Comparison of ENCODE assay signal across 8 mouse cellular contexts in the genomic region with DNA sequence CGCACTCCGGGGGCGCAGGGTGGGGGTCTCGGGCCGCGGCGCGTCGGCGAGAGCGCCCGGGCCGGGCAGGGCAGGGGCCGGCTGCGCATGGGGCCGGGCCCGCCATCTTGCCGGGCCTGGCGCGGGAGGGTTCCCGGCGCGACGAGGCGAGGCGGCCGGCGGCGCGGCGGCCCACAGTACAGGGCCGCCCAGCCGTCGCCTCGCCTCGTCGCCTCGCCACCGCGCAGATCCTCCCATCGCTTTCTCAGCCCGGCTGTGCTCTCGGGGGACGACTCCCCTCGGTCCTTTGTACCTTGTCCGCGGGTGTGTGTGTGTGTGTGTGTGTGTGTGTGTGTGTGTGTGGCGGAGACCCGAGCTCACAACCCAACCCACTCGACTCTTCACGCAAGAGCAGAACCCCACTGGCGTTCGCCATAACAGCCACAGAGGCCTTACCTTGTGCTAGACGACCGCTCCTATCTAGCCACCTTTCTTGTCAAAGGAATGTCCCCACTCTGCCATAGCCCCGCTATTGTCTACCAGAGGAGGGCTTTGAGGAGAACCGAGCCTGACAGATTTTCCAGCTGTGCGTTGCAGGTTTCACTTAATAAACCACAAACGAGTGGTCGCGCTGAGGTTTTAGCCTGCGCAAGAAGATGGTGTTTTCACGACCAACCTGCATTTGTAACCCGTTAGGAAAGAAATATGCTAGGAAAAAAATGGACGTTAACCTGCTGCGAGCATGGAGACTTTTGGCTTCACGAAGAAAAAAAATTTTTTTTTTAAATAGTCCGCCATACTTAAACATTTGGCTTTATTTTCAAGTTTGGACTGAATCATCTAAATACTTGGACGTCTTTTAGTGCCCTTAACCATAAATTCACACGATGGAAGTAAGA. TPM values are rescaled to one million over a fixed set of nuclear protein-coding genes. Genes with fewer than 3 reads are reported as not detected.
DNase-seq lines count a peak whose midpoint lies in the region; ATAC-seq and TF ChIP-seq lines count a peak whose summit lies in the region.

No protein-coding gene starts in this region.

- peak; percentile 91 for ATAC-seq in embryonic facial prominence, embryonic 11.5 days (replicated peaks; ENCODE audit: insufficient number of reproducible peaks, low FRiP score, low TSS enrichment, low read depth)
- peak; percentile 90 for ATAC-seq in limb, embryonic 11.5 days (ENCODE audit: insufficient number of reproducible peaks, low FRiP score, low TSS enrichment, low read depth)
- peak; percentile 91 for ATAC-seq in midbrain, embryonic 13.5 days

- H3K9me3 ChIP-seq in embryonic facial prominence, embryonic 11.5 days (replicated peaks; ENCODE audit: control insufficient read depth, low read length): no peaks in the 10 kb centered on the region
- H3K9me3 ChIP-seq in limb, embryonic 11.5 days (ENCODE audit: control insufficient read depth, low read length): no peaks in the 10 kb centered on the region
- no peaks in the 10 kb centered on the region for H3K9me3 ChIP-seq in midbrain, embryonic 13.5 days

- no peak for TF ChIP-seq POLR2A in heart, adult 2 months (IDR thresholded peaks at IDR 0.05; ENCODE audit: insufficient read depth, low read depth, low read length)
- TF ChIP-seq POLR2A in kidney, adult 2 months (IDR thresholded peaks at IDR 0.05; ENCODE audit: low read depth, low read length): no peak

- intact Hi-C loops in heart, adult 2 months (cut with DNase I): loop anchor here (5.0 to 10.0 kb wide), 2 partner anchors 257 to 791 kb away; a partner anchor contains a TSS

- TF ChIP-seq EP300 in heart, adult 2 months (IDR thresholded peaks at IDR 0.05; ENCODE audit: insufficient read depth, low read depth, low read length): no peak

- H3K4me2 ChIP-seq in embryonic facial prominence, embryonic 11.5 days (ENCODE audit: low read depth, low read length): peak overlapping the region; percentile 62
- peak overlapping the region; percentile 77 for H3K4me2 ChIP-seq in limb, embryonic 11.5 days (ENCODE audit: low read depth, severe bottlenecking)
- H3K4me2 ChIP-seq in midbrain, embryonic 13.5 days (replicated peaks): peak overlapping the region; percentile 86

- no peaks in the 10 kb centered on the region for H3K4me1 ChIP-seq in embryonic facial prominence, embryonic 11.5 days (ENCODE audit: control insufficient read depth, insufficient read depth, low read length)
- peaks cover 2% of the 10 kb centered on the region for H3K4me1 ChIP-seq in heart, adult 2 months (ENCODE audit: control insufficient read depth, insufficient read depth, low read length)
- H3K4me1 ChIP-seq in kidney, adult 2 months (ENCODE audit: control insufficient read depth, insufficient read depth, low read length): peaks cover 7% of the 10 kb centered on the region; the same call in 1 of the 2 replicates
- H3K4me1 ChIP-seq in limb, embryonic 11.5 days (ENCODE audit: control insufficient read depth, insufficient read depth, low read length): no peaks in the 10 kb centered on the region
- H3K4me1 ChIP-seq in midbrain, embryonic 13.5 days (replicated peaks): peaks cover 21% of the 10 kb centered on the region

- no peak for TF ChIP-seq CTCF in heart, adult 2 months (IDR thresholded peaks at IDR 0.05)
- TF ChIP-seq CTCF in kidney, adult 2 months (conservative IDR thresholded peaks at IDR 0.05; ENCODE audit: insufficient read depth, insufficient read length, low read depth, low read length): no peak

- no peaks in the 10 kb centered on the region for H3K27me3 ChIP-seq in embryonic facial prominence, embryonic 11.5 days (ENCODE audit: control insufficient read depth, insufficient read depth, low read length)
- no peaks in the 10 kb centered on the region for H3K27me3 ChIP-seq in heart, adult 2 months (ENCODE audit: control insufficient read depth, insufficient read depth, low read length)
- no peaks in the 10 kb centered on the region for H3K27me3 ChIP-seq in kidney, adult 2 months (replicated peaks; ENCODE audit: control insufficient read depth, insufficient read depth, low read length)
- H3K27me3 ChIP-seq in limb, embryonic 11.5 days (ENCODE audit: control insufficient read depth, insufficient read depth, low read length): no peaks in the 10 kb centered on the region
- no peaks in the 10 kb centered on the region for H3K27me3 ChIP-seq in midbrain, embryonic 13.5 days

- peak overlapping the region; percentile 68 for H3K4me3 ChIP-seq in embryonic facial prominence, embryonic 11.5 days (ENCODE audit: low read depth, low read length)
- H3K4me3 ChIP-seq in heart, adult 2 months: peak overlapping the region; percentile 51
- peak overlapping the region; percentile 80 for H3K4me3 ChIP-seq in kidney, adult 2 months (ENCODE audit: insufficient read depth, low read depth, low read length)
- peak overlapping the region; percentile 67 for H3K4me3 ChIP-seq in limb, embryonic 11.5 days (ENCODE audit: low read depth, low read length)
- H3K4me3 ChIP-seq in midbrain, embryonic 13.5 days (replicated peaks): peak overlapping the region; percentile 67

- peak overlapping the region; percentile 98 for H3K27ac ChIP-seq in embryonic facial prominence, embryonic 11.5 days (replicated peaks; ENCODE audit: low read depth, low read length)
- peak overlapping the region; percentile 83 for H3K27ac ChIP-seq in heart, adult 2 months
- peak overlapping the region; percentile 80 for H3K27ac ChIP-seq in kidney, adult 2 months (ENCODE audit: insufficient read depth, low read depth, low read length)
- H3K27ac ChIP-seq in limb, embryonic 11.5 days (replicated peaks; ENCODE audit: low read depth, low read length): peak overlapping the region; percentile 99
- peak overlapping the region; percentile 99 for H3K27ac ChIP-seq in midbrain, embryonic 13.5 days

- peak overlapping the region; percentile 97 for H3K9ac ChIP-seq in embryonic facial prominence, embryonic 11.5 days (replicated peaks; ENCODE audit: low read length)
- peak overlapping the region; percentile 81 for H3K9ac ChIP-seq in heart, adult 2 months (ENCODE audit: low read depth, low read length)
- H3K9ac ChIP-seq in limb, embryonic 11.5 days (ENCODE audit: low read length): peak overlapping the region; percentile 98
- H3K9ac ChIP-seq in midbrain, embryonic 13.5 days (replicated peaks): peak overlapping the region; percentile 90

- no peaks in the 10 kb centered on the region; the same call in 1 of the 2 replicates for H3K36me3 ChIP-seq in embryonic facial prominence, embryonic 11.5 days (replicated peaks; ENCODE audit: control insufficient read depth, insufficient read depth, low read depth, low read length)
- peaks cover 7% of the 10 kb centered on the region for H3K36me3 ChIP-seq in heart, adult 2 months (ENCODE audit: control insufficient read depth, insufficient read depth, low read length)
- H3K36me3 ChIP-seq in kidney, adult 2 months (ENCODE audit: control insufficient read depth, insufficient read depth, low read length): no peaks in the 10 kb centered on the region
- no peaks in the 10 kb centered on the region for H3K36me3 ChIP-seq in limb, embryonic 11.5 days (ENCODE audit: control insufficient read depth, insufficient read depth, low read length)
- H3K36me3 ChIP-seq in midbrain, embryonic 13.5 days: no peaks in the 10 kb centered on the region

- DNase-seq in 416B (ENCODE audit: low read depth): peak; percentile 74
- DNase-seq in adrenal gland, postnatal 25 days: peak; percentile 47
- peak; percentile 64 for DNase-seq in embryonic facial prominence, embryonic 11.5 days (ENCODE audit: low spot score)
- peak; percentile 71 to 73 for DNase-seq in heart, adult 2 months
- peak; percentile 67 for DNase-seq in kidney, adult 2 months
- DNase-seq in limb, embryonic 11.5 days (ENCODE audit: low spot score): peak; percentile 76
- peak; percentile 43 to 63 for DNase-seq in spleen, adult 18-20 months

- peaks cover 2% of the 10 kb centered on the region; the same call in 1 of the 2 replicates for H3K79me2 ChIP-seq in heart, adult 2 months (replicated peaks; ENCODE audit: control insufficient read depth, insufficient read depth, low read length)

- WGBS in embryonic facial prominence, embryonic 11.5 days: 2% methylated on average over 26 of the region's 70 CpGs
- 3% methylated on average over 70 of the region's 70 CpGs for WGBS in heart, adult 2 months
- WGBS in kidney, adult 2 months: 2% methylated on average over 65 of the region's 70 CpGs
- WGBS in limb, embryonic 11.5 days: 3% methylated on average over 51 of the region's 70 CpGs
- WGBS in midbrain, embryonic 13.5 days: 2% methylated on average over 62 of the region's 70 CpGs

RNA-seq across cellular contexts. Expression of a gene that starts 0.7 kb away (rescaled TPM):
- 41.3 and 48.9 TPM in 2 replicates for total RNA-seq in adrenal gland, postnatal 25 days (2021)
- 53.6 and 54.5 TPM in 2 replicates for polyA plus RNA-seq in embryonic facial prominence, embryonic 11.5 days (2014; fragmentation: Nextera tagmentation; extraction: Ambion mirVana)
- total RNA-seq in heart, adult 2 months (2021): 10 to 100 TPM; 16.6 to 22.5 TPM
- 5.5 and 10.0 TPM in 2 replicates for polyA plus RNA-seq in heart, adult 2 months (2012; rRNA removed)
- polyA plus RNA-seq in kidney, adult 2 months (2012; rRNA removed): 7.6 and 8.2 TPM in 2 replicates
- polyA plus RNA-seq in limb, embryonic 11.5 days (2014; fragmentation: Nextera tagmentation; extraction: Ambion mirVana): 53.1 and 60.1 TPM in 2 replicates
- polyA plus RNA-seq in midbrain, embryonic 13.5 days (2015; fragmentation: Nextera tagmentation; extraction: Ambion mirVana): 50.6 and 53.7 TPM in 2 replicates

Comparison
In these comparisons a context has a peak if more than half of its experiments do, and no peak if none do; other contexts are left out.
1. Peak in every context shown above with its lines: DNase-seq, ATAC-seq, H3K4me3 ChIP-seq and H3K27ac ChIP-seq.